Mouse (Mus musculus): ENCODE results near the gene Zfp423. TPM values are rescaled to one million over a fixed set of nuclear protein-coding genes. Genes with fewer than 3 reads are reported as not detected.

The Zfp423 gene
- total RNA-seq, 2 experiments from 2014 or later, result 15.6 to 16.4 TPM

- no peak for DNase-seq
These were observed 7.1 kb downstream of the Zfp423 start for GRCm38 (mm10) chr8:87952298-87952697.

- DNase-seq, result no peak
These were observed 15.0 kb downstream of the Zfp423 start for GRCm38 (mm10) chr8:87944225-87944934.

- DNase-seq, result peak; percentile 19
These were observed 15.7 kb downstream of the Zfp423 start for GRCm38 (mm10) chr8:87943651-87944091.

GRCm38 (mm10) chr8:87940646-87941045 lies 18.7 kb downstream of the Zfp423 start:
- peak; percentile 84 for DNase-seq

- DNase-seq, result peak; percentile 32
These were observed 20.0 kb downstream of the Zfp423 start for GRCm38 (mm10) chr8:87939308-87939936.

- DNase-seq, result peak; percentile 90
These were observed 20.8 kb downstream of the Zfp423 start for GRCm38 (mm10) chr8:87938351-87939232.

- no peak for DNase-seq
These were observed 22.2 kb downstream of the Zfp423 start for GRCm38 (mm10) chr8:87937211-87937610.

- DNase-seq, result no peak
These were observed 24.2 kb downstream of the Zfp423 start for GRCm38 (mm10) chr8:87935088-87935680.

- DNase-seq, result no peak
These were observed 25.2 kb downstream of the Zfp423 start for GRCm38 (mm10) chr8:87934175-87934574.

GRCm38 (mm10) chr8:87933752-87934151 lies 25.6 kb downstream of the Zfp423 start:
- DNase-seq, result no peak

GRCm38 (mm10) chr8:87928857-87929256 lies 30.5 kb downstream of the Zfp423 start:
- DNase-seq, result no peak

- DNase-seq, result peak; percentile 83
These were observed 32.2 kb downstream of the Zfp423 start for GRCm38 (mm10) chr8:87927034-87927830.

- DNase-seq, result no peak
These were observed 33.1 kb downstream of the Zfp423 start for GRCm38 (mm10) chr8:87926098-87926890.

GRCm38 (mm10) chr8:87922936-87923335 lies 36.5 kb downstream of the Zfp423 start:
- peak; percentile 48 for DNase-seq

GRCm38 (mm10) chr8:87922446-87922845 lies 36.9 kb downstream of the Zfp423 start:
- DNase-seq, result no peak

- DNase-seq, result peak; percentile 53
These were observed 41.4 kb downstream of the Zfp423 start for GRCm38 (mm10) chr8:87918004-87918403.

- peak; percentile 53 for DNase-seq
These were observed 43.6 kb downstream of the Zfp423 start for GRCm38 (mm10) chr8:87915763-87916162.

- DNase-seq, result peak; percentile 46
These were observed 45.0 kb downstream of the Zfp423 start for GRCm38 (mm10) chr8:87914247-87914967.

GRCm38 (mm10) chr8:87908940-87909339 lies 50.5 kb downstream of the Zfp423 start:
- no peak for DNase-seq

- no peak for DNase-seq
These were observed 54.0 kb downstream of the Zfp423 start for GRCm38 (mm10) chr8:87905404-87905803.

Measured in gastrocnemius, postnatal 25 days (tissue).